Mouse (Mus musculus): ENCODE results near the gene Npc2. TPM values are rescaled to one million over a fixed set of nuclear protein-coding genes. Genes with fewer than 3 reads are reported as not detected.

Gene Npc2
- total RNA-seq (2021): 10 to 100 TPM; 74.7 to 75.6 TPM
- long read RNA-seq, experiment 1, transcript Npc2-201 (4 exons, 3,299 nt): major isoform, 139 of 146 reads
- long read RNA-seq, experiment 1, partial matches to known transcripts: 4 of 146 reads
- long read RNA-seq, experiment 1, other reads (novel, unspliced or antisense): 2 of 146 reads
- long read RNA-seq, experiment 2, transcript Npc2-201 (4 exons, 3,299 nt): major isoform, 176 of 191 reads
- long read RNA-seq, experiment 2, partial matches to known transcripts: 13 of 191 reads
- long read RNA-seq, experiment 2, other reads (novel, unspliced or antisense): 1 of 191 reads

DNA sequence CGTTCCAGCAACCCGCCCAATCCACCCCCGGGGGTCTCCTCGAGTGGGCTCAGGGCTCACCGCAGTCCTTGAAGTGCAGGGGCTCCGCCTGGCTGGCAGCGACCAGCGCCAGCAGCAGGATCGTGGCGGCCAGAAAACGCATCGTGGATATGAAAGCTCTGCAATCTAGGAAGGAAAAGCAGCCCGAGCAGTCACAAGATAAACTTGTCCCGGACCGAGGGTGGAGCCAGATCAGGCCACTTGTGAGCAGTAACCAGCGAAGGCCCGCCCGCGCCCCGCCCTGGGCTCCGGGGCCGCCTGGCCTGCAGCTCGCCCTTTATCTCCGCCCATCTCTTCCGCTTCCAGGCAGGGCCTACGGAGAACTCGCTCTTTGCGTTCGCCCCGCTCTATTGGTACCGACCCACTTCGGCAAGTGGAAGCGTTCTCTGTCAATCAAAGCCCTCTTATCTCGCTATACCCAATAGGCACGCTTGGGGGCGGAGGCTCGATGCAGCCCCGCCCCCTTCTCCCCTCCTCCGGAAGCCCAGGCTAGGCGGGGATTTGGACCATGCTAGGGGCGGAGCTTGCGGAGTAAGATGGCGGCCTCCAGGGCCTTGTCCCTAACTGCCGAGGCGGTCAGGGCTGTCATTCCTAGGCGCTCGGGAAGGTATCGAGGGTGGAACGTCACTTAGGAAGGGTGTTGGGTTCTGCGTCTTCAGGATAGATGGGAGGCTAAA, at the start of gene Npc2, which contains the start of gene Isca2:
TSS of gene Npc2 (minus strand) at position 427 of the 716 bp plus-strand sequence.
TSS of gene Isca2 (plus strand) at position 526 of the 716 bp plus-strand sequence.
- DNase-seq (ENCODE audit: low spot score in 2 of 2): peak; percentile 88 to 94

DNA sequence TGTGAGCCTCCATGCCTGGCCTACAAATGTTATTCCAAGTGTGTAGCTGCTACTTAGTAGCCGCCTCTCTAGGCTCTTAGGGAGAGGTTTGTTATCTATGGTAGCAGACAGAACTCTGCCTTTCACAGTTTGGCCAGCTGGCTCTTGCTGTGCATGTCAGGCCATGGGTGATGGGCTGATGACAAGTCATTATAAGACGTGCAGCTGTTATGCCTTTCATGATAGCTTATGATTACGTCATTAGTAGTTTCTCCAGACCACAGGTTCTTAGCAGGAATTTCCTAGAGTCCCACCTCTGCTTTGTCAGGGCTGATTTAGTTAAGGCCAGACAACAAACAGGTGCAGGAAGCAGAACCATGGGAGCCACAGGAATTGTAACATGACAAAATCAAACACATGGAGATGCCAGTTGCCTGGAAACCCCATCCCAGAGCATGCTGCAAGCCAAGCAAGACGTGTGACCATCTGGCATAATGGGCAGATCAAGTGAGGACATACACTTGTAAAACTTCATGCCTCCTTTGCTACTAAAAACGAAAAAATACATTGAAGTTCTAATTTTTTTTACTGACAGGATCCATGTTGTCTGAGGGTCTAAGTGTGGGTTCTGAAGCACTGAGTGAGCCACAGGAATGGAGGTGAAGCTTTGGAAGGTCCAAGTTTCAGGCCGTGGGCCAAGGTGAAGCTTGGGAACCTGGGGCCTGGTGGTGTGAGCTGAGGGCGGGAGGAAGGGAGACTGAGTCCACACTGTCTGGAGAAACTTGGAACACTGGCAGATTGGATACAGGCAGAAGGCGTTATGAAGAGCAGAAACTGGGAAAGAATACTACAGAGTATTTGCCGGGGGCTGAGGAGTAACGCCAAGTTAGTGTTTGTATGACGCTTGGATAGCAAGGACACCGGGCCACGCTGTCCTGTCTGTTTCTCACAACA, 46.5 kb upstream of the Npc2 start:
- no peak for DNase-seq (ENCODE audit: low spot score in 2 of 2)

GRCm38 (mm10) chr12:84818496-84818895, 45.5 kb upstream of the Npc2 start:
- no peak for DNase-seq (ENCODE audit: low spot score in 2 of 2)

GRCm38 (mm10) chr12:84814663-84815325, 41.8 kb upstream of the Npc2 start:
- no peak for DNase-seq (ENCODE audit: low spot score in 2 of 2)

DNA sequence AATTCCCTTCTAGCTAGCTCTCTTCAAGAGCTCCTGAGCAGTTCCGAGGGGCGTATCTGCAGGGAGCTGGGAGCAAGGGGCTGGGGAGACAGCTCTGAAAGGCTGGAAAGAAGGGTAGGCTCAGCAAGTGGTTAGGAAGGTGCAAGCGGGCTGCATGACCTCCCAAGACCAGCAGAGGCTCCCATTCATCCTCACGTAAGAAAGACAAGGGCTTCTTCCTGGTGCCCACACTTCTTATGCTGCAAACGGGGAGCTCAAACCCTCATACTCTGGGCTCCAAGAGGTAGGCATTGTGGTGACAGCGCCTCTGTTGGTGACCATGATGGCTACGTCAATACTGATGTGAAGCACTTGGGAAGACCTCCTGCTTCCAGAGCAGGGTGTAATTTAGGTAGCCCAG, 40.8 kb upstream of the Npc2 start:
- DNase-seq (ENCODE audit: low spot score in 2 of 2): no peak

DNA sequence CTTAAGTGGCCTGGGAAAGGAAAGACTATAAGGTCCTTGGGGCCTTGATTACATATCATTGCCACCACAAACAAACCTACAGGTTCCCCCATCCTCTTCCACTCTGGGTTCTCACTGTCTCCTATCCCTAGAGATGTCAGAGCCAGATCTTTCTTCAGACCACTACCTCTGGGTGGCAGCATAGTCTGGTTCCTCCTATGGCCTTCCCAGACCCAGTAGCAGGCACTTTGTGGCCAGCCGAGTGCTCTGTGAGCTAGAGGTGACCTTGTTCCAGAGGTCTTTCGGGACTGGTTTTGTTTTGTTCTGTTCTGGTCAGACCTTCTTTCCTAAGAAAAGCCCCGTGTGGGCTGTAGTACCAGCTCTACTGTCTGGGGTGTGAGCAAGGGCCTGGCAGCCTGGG, 39.1 kb upstream of the Npc2 start:
- no peak for DNase-seq (ENCODE audit: low spot score in 2 of 2)

GRCm38 (mm10) chr12:84811510-84811909, 38.6 kb upstream of the Npc2 start:
- DNase-seq (ENCODE audit: low spot score in 2 of 2): no peak

- no peak for DNase-seq (ENCODE audit: low spot score in 2 of 2)
Observed at GRCm38 (mm10) chr12:84810810-84811209, 37.9 kb upstream of the Npc2 start.

GRCm38 (mm10) chr12:84809033-84809432, 36.1 kb upstream of the Npc2 start:
- DNase-seq (ENCODE audit: low spot score in 2 of 2): no peak

- no peak for DNase-seq (ENCODE audit: low spot score in 2 of 2)
Observed at GRCm38 (mm10) chr12:84807351-84807750, 34.4 kb upstream of the Npc2 start.

- DNase-seq (ENCODE audit: low spot score in 2 of 2): no peak
Observed at GRCm38 (mm10) chr12:84806726-84807125, 33.8 kb upstream of the Npc2 start.

DNA sequence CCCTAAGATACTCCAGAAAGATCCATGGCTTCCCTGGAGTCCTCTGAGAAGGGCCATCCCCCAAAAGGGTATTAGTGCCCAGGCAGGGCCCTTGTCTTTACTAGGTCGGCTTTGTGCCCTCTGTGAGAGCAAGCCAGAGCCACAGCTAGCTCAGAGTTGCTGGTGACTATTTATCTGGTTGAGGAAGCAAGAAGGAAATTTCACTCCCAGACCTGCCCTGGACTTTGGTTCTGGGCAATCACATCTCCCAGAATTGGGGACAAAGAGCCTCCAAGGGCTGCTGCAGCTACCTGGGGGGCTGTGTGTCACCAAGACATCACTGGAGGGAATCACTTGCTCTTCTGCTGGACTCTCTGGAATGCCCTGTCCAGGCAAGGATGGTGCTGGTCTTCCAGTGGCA, 33.1 kb upstream of the Npc2 start:
- DNase-seq (ENCODE audit: low spot score in 2 of 2): no peak

- DNase-seq (ENCODE audit: low spot score in 2 of 2): no peak
Observed at GRCm38 (mm10) chr12:84805228-84805842, 32.4 kb upstream of the Npc2 start.

- no peak for DNase-seq (ENCODE audit: low spot score in 2 of 2)
Observed at GRCm38 (mm10) chr12:84802625-84803024, 29.7 kb upstream of the Npc2 start.

- no peak for DNase-seq (ENCODE audit: low spot score in 2 of 2)
Observed at GRCm38 (mm10) chr12:84801532-84802110, 28.7 kb upstream of the Npc2 start.

DNA sequence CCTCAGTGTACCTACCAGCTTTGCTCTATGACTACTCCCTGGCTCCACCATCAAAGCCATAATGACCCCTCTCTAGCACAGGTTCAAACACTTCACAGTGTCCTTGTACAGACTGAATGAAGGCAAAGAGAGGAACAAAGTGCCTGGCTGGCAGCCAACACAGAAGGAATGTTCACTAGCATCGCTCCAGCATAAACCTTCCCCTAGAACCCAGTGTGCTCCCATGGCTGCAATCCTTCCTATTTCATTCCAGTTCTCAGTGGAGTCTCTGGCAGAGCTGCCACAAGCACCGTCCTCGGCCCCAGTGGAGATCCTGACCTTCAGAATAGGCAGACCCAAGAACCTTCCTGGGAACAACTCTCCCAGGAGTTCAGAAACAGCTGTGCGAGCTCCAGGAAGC, 27.5 kb upstream of the Npc2 start:
- DNase-seq (ENCODE audit: low spot score in 2 of 2): no peak

DNA sequence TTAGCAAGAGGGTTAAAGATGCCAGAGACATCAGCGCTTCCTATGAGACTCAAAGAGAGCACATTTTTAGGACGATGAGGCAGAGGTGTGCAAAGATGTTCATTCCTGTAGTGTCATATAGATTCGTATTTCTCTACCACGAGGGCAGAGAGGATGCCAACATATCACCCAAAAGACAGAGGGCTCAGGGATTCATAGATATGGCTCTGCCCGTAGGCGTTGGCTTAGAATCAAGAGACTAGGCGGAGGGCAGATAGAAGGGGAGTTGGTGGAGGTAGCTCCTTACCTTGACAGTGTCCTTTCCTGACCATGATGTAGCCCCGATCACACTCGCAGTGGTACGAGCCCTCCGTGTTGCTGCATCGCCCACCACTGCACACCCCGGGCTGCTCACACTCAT, 26.1 kb upstream of the Npc2 start:
- no peak for DNase-seq (ENCODE audit: low spot score in 2 of 2)

GRCm38 (mm10) chr12:84794647-84795046, 21.7 kb upstream of the Npc2 start:
- no peak for DNase-seq (ENCODE audit: low spot score in 2 of 2)

GRCm38 (mm10) chr12:84792629-84793028, 19.7 kb upstream of the Npc2 start:
- DNase-seq (ENCODE audit: low spot score in 2 of 2): no peak

GRCm38 (mm10) chr12:84790853-84791252, 17.9 kb upstream of the Npc2 start:
- no peak for DNase-seq (ENCODE audit: low spot score in 2 of 2)
